In genomic region chr14:60655941-60656700, GRCm38 (mm10) we compare ENCODE assay signal across 8 mouse cellular contexts. TPM values are rescaled to one million over a fixed set of nuclear protein-coding genes. Genes with fewer than 3 reads are reported as not detected.
DNase-seq lines count a peak whose midpoint lies in the region; ATAC-seq and TF ChIP-seq lines count a peak whose summit lies in the region.

No protein-coding gene starts in this region.

- H3K9me3 ChIP-seq in E14TG2a.4 (ENCODE audit: low read length) = peaks cover 13% of the 10 kb centered on the region

- H3K27me3 ChIP-seq in E14TG2a.4 (ENCODE audit: insufficient read depth, low read length) = no peaks in the 10 kb centered on the region

- H3K4me1 ChIP-seq in E14TG2a.4 (replicated peaks; ENCODE audit: low read depth, low read length) = peaks cover 76% of the 10 kb centered on the region

- peak; percentile 87 for DNase-seq in adrenal gland, postnatal 10 days
- peak; percentile 73 for DNase-seq in gastrocnemius, adult 2 months
- peak; percentile 95 for DNase-seq in kidney, adult 9 months
- DNase-seq in left cerebral cortex, postnatal 14 days (ENCODE audit: low spot score in 2 of 2) = peak; percentile 66 to 87
- peak; percentile 13 for DNase-seq in ovary, postnatal 10 days (ENCODE audit: low spot score)
- DNase-seq in thymus, adult 18-20 months = no peak

- no peak for TF ChIP-seq CTCF in E14TG2a.4 (conservative IDR thresholded peaks at IDR 0.05; ENCODE audit: low read length)
- TF ChIP-seq CTCF in gastrocnemius, adult 2 months (IDR thresholded peaks at IDR 0.05) = no peak

- H3K36me3 ChIP-seq in E14TG2a.4 (ENCODE audit: insufficient read depth, low read length) = peaks cover 20% of the 10 kb centered on the region; the same call in 1 of the 2 replicates

- peak overlapping the region; percentile 39 for H3K4me3 ChIP-seq in E14TG2a.4 (replicated peaks; ENCODE audit: low read length)
- peak overlapping the region; percentile 36 for H3K4me3 ChIP-seq in gastrocnemius, adult 2 months

- ATAC-seq in activated CD4-positive, CD25-positive, alpha-beta regulatory T cell, adult 4 months = no peak

- H3K27ac ChIP-seq in gastrocnemius, adult 2 months = peak overlapping the region; percentile 40; the same call in 1 of the 2 replicates

- intact Hi-C loops in gastrocnemius, adult 2 months (cut with DNase I) = no loop called here
- intact Hi-C loops in left cerebral cortex, postnatal 14 days (cut with DNase I) = no loop called here

RNA-seq across cellular contexts. Expression of gene Spata13, which starts 22.3 kb away (rescaled TPM):
- 100 to 1,000 TPM in 1 of 2 experiments, 10 to 100 TPM in 1; 79.0 to 103 TPM for total RNA-seq in adrenal gland, postnatal 10 days (2021)
- total RNA-seq in gastrocnemius, adult 2 months (2021) = 1 to 10 TPM; 3.8 to 4.3 TPM
- total RNA-seq in left cerebral cortex, postnatal 14 days (2021) = 10 to 100 TPM; 14.7 to 20.9 TPM
- 100 to 1,000 TPM in 1 of 2 experiments, 10 to 100 TPM in 1; 85.7 to 107 TPM for polyA plus RNA-seq in activated CD4-positive, CD25-positive, alpha-beta regulatory T cell, adult 4 months (2017; shearing (Covaris generic))

Comparison
In these comparisons a context has a peak if more than half of its experiments do, and no peak if none do; other contexts are left out.
1. DNase-seq: peak in adrenal gland, postnatal 10 days (single experiment), gastrocnemius, adult 2 months (single experiment), kidney, adult 9 months (single experiment), left cerebral cortex, postnatal 14 days (2 of 2) and ovary, postnatal 10 days (single experiment); none in thymus, adult 18-20 months (0 of 2).